Mouse (Mus musculus): ENCODE measurements around the gene Faap100. TPM values are rescaled to one million over a fixed set of nuclear protein-coding genes. Genes with fewer than 3 reads are reported as not detected.

The Faap100 gene
- total and polyA plus RNA-seq, 3 experiments: 17.6 to 223 (median 24.1) TPM

- DNase-seq: no peak
Observed at GRCm38 (mm10) chr11:120319310-120319709, 59.3 kb downstream of the Faap100 start.

Small RNA genes lying within 50 kb of the gene (microRNA-seq; reads per million reads assigned to microRNA genes)
- 0 reads per million in 2 experiments for gene Gm23419
- 0.66 to 1.7 reads per million in 2 experiments for gene Mir6935

Other genes with a start within 250 kb of the Faap100 start
- gene Slc38a10, start 227.4 kb downstream of the Faap100 start, total RNA-seq (2021): 100 to 1,000 TPM; 119 to 148 TPM
- gene Slc38a10, start 227.4 kb downstream of the Faap100 start, polyA plus RNA-seq (2012; rRNA removed): 132 and 146 TPM in 2 replicates
- gene Bahcc1, start 145.8 kb downstream of the Faap100 start, total RNA-seq (2021): 10 to 100 TPM in 1 of 2 experiments, 1 to 10 TPM in 1; 9.2 to 21.9 TPM
- 17.9 and 19.5 TPM in 2 replicates for gene Bahcc1, start 145.8 kb downstream of the Faap100 start, polyA plus RNA-seq (2012; rRNA removed)
- gene Actg1, start 30.2 kb downstream of the Faap100 start, total RNA-seq (2021): 1,000 to 10,000 TPM in 1 of 2 experiments, 100 to 1,000 TPM in 1; 913 to 1,618 TPM
- gene Actg1, start 30.2 kb downstream of the Faap100 start, polyA plus RNA-seq (2012; rRNA removed): 531 and 632 TPM in 2 replicates
- gene Fscn2, start 17.2 kb downstream of the Faap100 start, total RNA-seq (2021): under 1 TPM; 0.17 to 0.58 TPM
- gene Fscn2, start 17.2 kb downstream of the Faap100 start, polyA plus RNA-seq (2012; rRNA removed): 0.16 and 0.22 TPM in 2 replicates
- gene Nploc4, start 58.9 kb upstream of the Faap100 start, total RNA-seq (2021): 100 to 1,000 TPM in 1 of 2 experiments, 10 to 100 TPM in 1; 76.6 to 108 TPM
- 129 and 132 TPM in 2 replicates for gene Nploc4, start 58.9 kb upstream of the Faap100 start, polyA plus RNA-seq (2012; rRNA removed)
- 1 to 10 TPM in 1 of 2 experiments, not detected in 1; 3.4 TPM for gene Tspan10, start 63.9 kb upstream of the Faap100 start, total RNA-seq (2021)
- 0.06 TPM in 1 of 2 replicates, not detected in the other for gene Tspan10, start 63.9 kb upstream of the Faap100 start, polyA plus RNA-seq (2012; rRNA removed)
- gene Pde6g, start 74.7 kb upstream of the Faap100 start, total RNA-seq (2021): under 1 TPM in 1 of 2 experiments, not detected in 1; 0.31 TPM
- gene Pde6g, start 74.7 kb upstream of the Faap100 start, polyA plus RNA-seq (2012; rRNA removed): 0.48 and 0.49 TPM in 2 replicates
- gene Oxld1, start 79.3 kb upstream of the Faap100 start, total RNA-seq (2021): 10 to 100 TPM; 25.8 to 37.1 TPM
- gene Oxld1, start 79.3 kb upstream of the Faap100 start, polyA plus RNA-seq (2012; rRNA removed): 48.7 and 81.2 TPM in 2 replicates
- 10 to 100 TPM; 24.6 to 33.0 TPM for gene Ccdc137, start 79.4 kb upstream of the Faap100 start, total RNA-seq (2021)
- 8.3 and 12.0 TPM in 2 replicates for gene Ccdc137, start 79.4 kb upstream of the Faap100 start, polyA plus RNA-seq (2012; rRNA removed)
- 10 to 100 TPM; 21.4 to 27.2 TPM for gene Arl16, start 88.8 kb upstream of the Faap100 start, total RNA-seq (2021)
- gene Arl16, start 88.8 kb upstream of the Faap100 start, polyA plus RNA-seq (2012; rRNA removed): 23.2 and 27.2 TPM in 2 replicates
- 100 to 1,000 TPM; 107 to 146 TPM for gene Mrpl12, start 105.8 kb upstream of the Faap100 start, total RNA-seq (2021)
- gene Mrpl12, start 105.8 kb upstream of the Faap100 start, polyA plus RNA-seq (2012; rRNA removed): 163 and 185 TPM in 2 replicates
- gene Slc25a10, start 113.1 kb upstream of the Faap100 start, total RNA-seq (2021): 100 to 1,000 TPM; 103 to 116 TPM
- 400 and 531 TPM in 2 replicates for gene Slc25a10, start 113.1 kb upstream of the Faap100 start, polyA plus RNA-seq (2012; rRNA removed)
- gene Gcgr, start 151.9 kb upstream of the Faap100 start, total RNA-seq (2021): 1 to 10 TPM; 1.5 to 1.7 TPM
- gene Gcgr, start 151.9 kb upstream of the Faap100 start, polyA plus RNA-seq (2012; rRNA removed): 2.1 and 2.5 TPM in 2 replicates
- 10 to 100 TPM; 56.9 to 65.8 TPM for gene Mcrip1, start 171.0 kb upstream of the Faap100 start, total RNA-seq (2021)
- gene Mcrip1, start 171.0 kb upstream of the Faap100 start, polyA plus RNA-seq (2012; rRNA removed): 136 and 157 TPM in 2 replicates
- gene Ppp1r27, start 172.4 kb upstream of the Faap100 start, total RNA-seq (2021): under 1 TPM; 0.40 to 0.79 TPM
- 0.83 and 1.2 TPM in 2 replicates for gene Ppp1r27, start 172.4 kb upstream of the Faap100 start, polyA plus RNA-seq (2012; rRNA removed)
- gene P4hb, start 194.5 kb upstream of the Faap100 start, total RNA-seq (2021): 100 to 1,000 TPM; 462 to 524 TPM
- 108 and 126 TPM in 2 replicates for gene P4hb, start 194.5 kb upstream of the Faap100 start, polyA plus RNA-seq (2012; rRNA removed)
- 100 to 1,000 TPM; 355 to 386 TPM for gene Arhgdia, start 202.9 kb upstream of the Faap100 start, total RNA-seq (2021)
- gene Arhgdia, start 202.9 kb upstream of the Faap100 start, polyA plus RNA-seq (2012; rRNA removed): 712 and 786 TPM in 2 replicates
- gene Alyref, start 219.6 kb upstream of the Faap100 start, total RNA-seq (2021): 10 to 100 TPM; 85.5 to 97.9 TPM
- gene Alyref, start 219.6 kb upstream of the Faap100 start, polyA plus RNA-seq (2012; rRNA removed): 10.3 and 12.6 TPM in 2 replicates
- 10 to 100 TPM; 82.8 to 85.9 TPM for gene Anapc11, start 219.7 kb upstream of the Faap100 start, total RNA-seq (2021)
- 183 and 187 TPM in 2 replicates for gene Anapc11, start 219.7 kb upstream of the Faap100 start, polyA plus RNA-seq (2012; rRNA removed)
- gene Npb, start 229.7 kb upstream of the Faap100 start, total RNA-seq (2021): under 1 TPM; 0.61 to 0.62 TPM
- 1.6 and 2.3 TPM in 2 replicates for gene Npb, start 229.7 kb upstream of the Faap100 start, polyA plus RNA-seq (2012; rRNA removed)
- gene Pcyt2, start 239.2 kb upstream of the Faap100 start, total RNA-seq (2021): 100 to 1,000 TPM; 201 to 344 TPM
- gene Pcyt2, start 239.2 kb upstream of the Faap100 start, polyA plus RNA-seq (2012; rRNA removed): 460 and 610 TPM in 2 replicates
- gene Sirt7, start 246.5 kb upstream of the Faap100 start, total RNA-seq (2021): 10 to 100 TPM; 54.2 to 69.5 TPM
- gene Sirt7, start 246.5 kb upstream of the Faap100 start, polyA plus RNA-seq (2012; rRNA removed): 109 and 128 TPM in 2 replicates

Measured in adrenal gland, adult 2 months (tissue).